Mouse (Mus musculus) neutrophil, adult 5-6 weeks (primary cell): ENCODE measurements around the gene Dkk3. TPM values are rescaled to one million over a fixed set of nuclear protein-coding genes. Genes with fewer than 3 reads are reported as not detected.

ENCODE experiments used
- ATAC-seq: fragments of 151-379, 151-347 bp; 2 replicates; pipeline ENCODE4 v1.8.0; 2017; ENCODE audit warnings: mild to moderate bottlenecking, moderate TSS enrichment; ENCODE audit not compliant: insufficient number of reproducible peaks, poor library complexity, low FRiP score, severe bottlenecking; ENCODE audit errors: extremely low read depth
- total RNA-seq: library from RNA; stranded (forward); fragments of 200-1000 nt; gene quantifications from 2 replicates; pipeline ENCODE4 v1.2.3, GENCODE M21; 2017

The Dkk3 gene
- total RNA-seq, 1 experiment from 2014 or later, result not detected

DNA sequence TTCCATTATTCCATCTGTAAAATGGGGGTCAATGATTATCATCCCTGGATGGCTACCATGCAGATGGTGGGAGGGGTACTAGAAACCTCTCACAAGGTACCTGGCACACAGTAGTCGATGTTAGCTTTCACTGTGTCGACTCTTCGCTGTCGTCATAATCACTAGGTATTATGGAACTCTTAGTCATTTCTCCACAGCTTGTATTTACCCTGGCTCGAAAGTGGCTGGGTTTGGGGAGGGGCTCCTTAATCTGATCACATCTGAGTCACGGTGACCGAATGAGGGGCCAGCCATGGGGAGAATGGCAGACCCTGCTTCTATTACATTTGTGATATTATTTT, 20.7 kb downstream of the Dkk3 start:
- ATAC-seq, result no peak

DNA sequence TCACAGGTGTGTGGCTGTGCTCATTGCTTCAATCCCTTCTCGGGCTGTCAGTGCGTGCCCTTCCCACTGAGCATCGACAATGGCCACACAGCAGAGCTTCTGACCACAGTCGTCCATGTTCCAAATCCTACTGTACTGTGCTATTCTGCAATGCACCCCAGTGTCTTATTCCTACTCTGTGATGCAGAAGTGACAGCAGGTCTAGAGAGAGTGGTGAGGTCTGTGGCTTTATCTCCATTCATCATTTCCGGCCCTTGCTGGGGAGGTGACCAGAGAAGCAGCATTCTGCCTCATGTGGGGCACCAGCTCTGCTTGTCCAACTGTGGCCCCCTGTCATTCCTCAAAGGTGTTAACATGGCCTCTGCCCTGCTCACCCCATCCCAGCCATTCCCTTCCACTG, 22.3 kb downstream of the Dkk3 start:
- ATAC-seq, result no peak

DNA sequence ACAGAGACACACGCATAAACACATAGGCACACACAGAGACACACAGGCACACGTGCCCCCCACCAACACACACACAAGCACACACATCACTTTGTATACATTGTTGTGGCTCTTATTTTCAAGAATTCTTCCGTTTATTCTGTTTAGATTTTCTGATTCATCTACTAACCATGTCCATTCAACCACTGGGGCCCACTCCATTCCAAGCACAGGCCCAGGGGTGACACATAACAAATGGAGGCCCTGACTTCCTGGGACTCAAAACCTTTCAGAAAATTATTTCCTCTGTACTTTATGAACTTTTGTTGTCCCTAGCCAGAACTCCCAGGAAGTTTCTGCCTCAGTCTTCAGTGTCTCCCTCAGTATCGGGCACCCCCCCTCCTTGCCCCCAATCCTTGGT, 23.7 kb downstream of the Dkk3 start:
- no peak for ATAC-seq

DNA sequence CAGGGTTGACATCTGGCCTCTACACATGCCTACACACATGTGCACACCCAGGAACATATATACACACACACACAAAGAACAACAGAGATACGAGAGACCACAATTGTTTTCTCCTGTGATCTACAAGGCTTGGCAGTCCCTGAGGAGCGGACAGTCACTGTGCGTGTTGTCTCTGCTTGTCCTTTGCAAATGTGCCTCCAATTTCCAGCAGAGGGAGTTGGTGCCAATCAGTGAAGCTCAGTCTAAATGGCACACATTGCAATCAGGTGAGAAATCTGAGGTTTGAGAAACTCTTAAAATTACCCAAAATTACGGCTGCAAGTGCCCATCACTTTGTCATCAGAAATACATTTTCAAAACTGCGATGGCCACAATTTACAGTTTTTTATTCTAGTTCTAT, 25.6 kb downstream of the Dkk3 start:
- no peak for ATAC-seq

DNA sequence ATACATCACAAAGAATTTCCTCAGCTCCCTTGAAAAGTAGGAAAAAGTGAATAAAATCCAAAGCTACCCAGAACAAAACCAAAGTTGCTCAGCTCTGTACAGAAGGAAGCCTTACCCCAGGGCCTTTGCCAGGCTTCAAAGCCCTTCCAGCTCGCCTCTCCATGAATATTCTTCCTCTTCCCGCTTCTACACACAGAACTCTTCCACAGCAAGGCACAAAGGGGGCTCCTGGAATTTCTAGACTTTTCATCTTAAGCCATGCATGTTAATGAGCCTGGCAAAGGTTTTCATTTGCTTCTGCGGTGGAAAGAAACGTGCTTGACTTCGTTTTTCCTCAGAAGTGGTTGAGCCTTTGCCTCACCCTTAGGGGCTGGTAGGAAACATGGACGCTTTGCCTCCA, 26.9 kb downstream of the Dkk3 start:
- no peak for ATAC-seq

DNA sequence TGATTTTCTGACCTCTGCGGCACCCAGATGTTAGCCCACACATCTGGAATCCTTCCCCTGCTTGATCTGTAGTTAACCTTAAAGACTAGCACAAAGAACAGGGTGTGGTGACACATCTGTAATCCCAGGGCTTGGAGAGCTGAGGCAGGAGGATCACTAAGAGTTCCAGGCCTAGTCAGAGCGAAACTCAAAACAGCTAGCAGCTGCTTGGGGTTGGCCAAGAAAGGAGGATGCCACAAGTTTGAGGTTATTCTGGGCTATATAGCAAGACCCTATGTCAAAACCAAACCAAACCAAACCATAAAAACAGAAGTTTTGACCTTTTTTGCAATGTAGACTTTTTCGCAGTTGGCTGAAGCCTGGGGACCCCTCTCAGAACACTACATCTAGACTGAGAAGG, 28.2 kb downstream of the Dkk3 start:
- ATAC-seq, result no peak

DNA sequence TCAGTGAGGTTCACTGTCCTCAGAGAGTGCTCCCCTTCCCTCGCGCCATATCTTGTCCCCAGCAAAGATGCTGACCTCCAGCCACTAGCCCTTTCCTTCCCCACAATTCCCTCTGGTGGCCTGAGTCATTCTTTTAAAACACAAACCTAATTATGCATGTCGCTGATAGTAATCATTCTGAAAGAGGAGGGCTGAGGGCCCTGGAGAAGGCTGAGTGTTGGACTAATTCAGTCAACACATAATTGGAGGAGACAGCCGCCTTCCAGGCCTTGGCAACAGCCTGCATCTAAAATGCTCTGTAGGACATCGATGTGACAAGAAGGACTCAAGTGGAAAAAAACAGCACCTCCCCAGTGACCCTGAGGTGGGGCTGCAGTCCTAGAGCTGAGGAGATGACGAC, 29.0 kb downstream of the Dkk3 start:
- no peak for ATAC-seq

DNA sequence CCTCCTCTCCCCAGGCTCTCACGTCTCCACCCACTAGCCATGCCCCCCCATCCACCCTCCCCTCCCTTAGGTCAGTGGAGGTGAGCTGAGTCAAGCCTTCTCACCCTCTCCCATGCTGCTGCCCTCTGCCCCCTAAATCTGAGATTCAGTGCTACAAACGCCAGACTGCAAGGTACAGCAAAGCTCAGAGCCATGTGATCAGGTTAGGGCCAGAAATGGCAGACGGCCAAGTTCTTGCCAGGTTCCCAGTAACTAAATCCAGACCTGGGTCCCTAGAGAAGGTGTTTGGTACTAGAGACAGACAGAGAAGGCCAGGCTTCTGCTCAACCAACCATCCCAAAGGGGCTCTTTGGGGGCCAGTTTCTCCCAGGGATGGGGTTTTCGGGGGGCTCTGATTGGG, 30.0 kb downstream of the Dkk3 start:
- no peak for ATAC-seq

DNA sequence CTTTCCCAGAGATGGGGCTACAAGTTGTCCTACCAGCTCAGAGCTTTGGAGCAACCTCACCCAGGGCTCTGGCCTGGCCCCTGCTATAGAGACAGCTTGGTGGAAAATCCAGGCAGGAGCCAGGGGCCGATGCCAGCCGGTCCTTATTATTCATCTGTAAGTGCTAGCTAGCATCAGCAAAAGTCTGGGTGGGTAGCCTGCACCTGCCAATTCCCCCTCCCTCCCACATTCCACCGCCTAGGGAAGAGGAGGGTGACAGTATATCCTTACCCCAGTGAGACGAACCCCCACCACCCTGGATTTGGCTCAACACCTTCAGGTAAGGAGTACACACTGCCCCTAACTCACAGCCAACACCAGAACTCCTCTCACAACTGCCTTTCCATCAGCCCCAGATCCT, 30.9 kb downstream of the Dkk3 start:
- no peak for ATAC-seq

DNA sequence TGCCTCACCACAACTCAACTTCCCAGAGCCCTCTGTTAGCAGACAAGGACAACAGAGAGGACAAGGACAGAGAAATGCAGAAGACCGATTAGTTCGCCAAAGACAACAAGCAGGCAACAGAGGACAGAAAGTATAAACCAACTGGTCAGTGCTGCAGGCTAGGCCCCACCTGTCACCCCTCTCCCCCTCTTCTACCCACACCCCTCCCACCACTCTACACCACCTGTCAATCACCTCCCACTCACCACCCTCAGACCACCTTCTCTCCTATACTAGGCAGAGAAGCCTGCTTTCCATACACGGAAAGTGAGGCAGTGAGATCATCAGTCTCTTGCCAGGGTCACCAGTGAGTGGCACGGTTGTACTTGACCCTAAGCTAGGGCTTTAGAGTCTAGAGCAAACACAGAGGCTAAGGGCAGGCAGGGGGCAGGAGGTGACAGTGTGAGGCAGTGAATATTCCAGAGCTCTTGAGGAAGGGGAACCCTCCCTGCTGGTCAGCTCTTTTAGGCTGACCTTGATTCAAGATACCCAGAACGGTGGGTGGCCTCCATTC, 31.7 kb downstream of the Dkk3 start:
- no peak for ATAC-seq

DNA sequence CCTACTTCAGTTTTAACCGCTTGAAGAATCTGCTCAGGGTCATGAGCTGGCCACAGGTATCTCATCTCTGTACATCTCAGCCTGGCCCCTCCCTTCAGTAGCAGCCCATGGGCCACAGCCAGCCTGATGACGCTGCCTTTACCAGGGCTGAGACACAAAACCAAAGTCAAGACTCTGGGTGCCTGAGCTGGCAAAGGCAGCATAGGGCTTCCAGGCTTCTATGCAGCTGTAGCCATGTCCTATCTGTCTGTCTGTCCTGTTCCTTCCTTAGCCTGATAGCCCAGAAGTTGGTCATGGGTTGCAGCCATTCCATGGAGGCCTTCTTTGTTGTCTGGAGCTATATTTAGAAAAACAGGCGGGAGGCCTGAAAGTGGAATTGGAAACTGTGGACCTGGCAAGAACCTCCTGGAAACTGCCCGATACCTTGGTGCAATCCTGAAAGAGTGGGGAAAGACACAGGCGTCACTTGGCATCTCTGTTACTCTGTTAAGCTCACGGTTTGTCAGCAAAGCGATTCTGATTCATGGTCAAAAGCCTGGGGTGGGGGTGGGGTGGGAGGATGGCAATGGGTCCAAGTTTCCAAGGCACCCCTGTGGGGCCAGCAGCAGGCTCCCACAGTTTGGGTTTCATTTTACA, 33.1 kb downstream of the Dkk3 start:
- ATAC-seq, result no peak

DNA sequence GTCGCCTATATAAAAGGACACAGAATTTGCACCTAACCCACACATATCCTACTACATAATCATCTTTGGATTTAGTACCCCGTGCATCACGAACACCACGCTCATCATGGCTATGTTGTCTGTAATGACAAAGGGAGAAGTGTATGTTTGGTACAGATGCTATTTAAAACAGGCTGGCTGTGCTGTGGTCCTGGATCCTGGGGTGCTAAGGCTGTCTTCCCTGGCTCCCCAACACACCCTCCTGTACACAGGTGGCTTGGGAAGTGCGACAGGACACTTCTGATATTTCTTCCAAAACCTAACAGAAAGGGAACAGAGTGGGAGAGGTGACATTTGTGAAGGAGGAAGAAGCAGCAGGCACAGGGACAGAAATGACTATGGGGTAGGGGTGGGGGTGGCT, 35.2 kb downstream of the Dkk3 start:
- no peak for ATAC-seq

DNA sequence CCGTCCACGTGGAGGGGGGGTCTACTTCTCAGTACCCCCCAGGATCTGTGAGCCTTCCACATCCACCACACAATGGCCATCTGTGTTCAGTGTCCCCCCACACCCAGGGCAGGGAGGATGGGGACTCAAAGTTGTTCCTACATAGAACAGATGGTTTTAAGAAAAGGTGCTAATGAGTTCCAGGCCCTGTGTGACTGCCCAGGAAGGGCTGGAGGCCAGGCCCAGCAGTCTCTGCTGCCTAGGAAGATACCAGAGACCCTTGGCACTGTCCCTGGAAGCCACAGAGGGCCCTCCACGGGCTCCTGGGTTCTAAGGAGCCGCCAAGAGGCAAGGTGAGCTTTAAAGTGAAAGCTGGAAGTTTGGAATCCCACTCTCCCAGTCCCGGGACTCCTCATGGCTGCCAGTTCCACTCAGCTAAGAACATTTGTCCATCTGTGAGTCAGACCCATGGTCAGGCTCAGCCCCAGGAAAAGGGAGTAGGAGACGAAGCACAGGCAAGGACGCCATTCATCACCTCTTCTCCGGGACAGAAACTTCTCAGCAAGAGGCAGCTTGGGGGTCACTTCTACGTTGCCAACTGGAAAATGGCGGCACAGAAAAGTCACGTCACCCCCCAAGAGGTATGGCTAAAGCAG, 36.9 kb downstream of the Dkk3 start:
- no peak for ATAC-seq

DNA sequence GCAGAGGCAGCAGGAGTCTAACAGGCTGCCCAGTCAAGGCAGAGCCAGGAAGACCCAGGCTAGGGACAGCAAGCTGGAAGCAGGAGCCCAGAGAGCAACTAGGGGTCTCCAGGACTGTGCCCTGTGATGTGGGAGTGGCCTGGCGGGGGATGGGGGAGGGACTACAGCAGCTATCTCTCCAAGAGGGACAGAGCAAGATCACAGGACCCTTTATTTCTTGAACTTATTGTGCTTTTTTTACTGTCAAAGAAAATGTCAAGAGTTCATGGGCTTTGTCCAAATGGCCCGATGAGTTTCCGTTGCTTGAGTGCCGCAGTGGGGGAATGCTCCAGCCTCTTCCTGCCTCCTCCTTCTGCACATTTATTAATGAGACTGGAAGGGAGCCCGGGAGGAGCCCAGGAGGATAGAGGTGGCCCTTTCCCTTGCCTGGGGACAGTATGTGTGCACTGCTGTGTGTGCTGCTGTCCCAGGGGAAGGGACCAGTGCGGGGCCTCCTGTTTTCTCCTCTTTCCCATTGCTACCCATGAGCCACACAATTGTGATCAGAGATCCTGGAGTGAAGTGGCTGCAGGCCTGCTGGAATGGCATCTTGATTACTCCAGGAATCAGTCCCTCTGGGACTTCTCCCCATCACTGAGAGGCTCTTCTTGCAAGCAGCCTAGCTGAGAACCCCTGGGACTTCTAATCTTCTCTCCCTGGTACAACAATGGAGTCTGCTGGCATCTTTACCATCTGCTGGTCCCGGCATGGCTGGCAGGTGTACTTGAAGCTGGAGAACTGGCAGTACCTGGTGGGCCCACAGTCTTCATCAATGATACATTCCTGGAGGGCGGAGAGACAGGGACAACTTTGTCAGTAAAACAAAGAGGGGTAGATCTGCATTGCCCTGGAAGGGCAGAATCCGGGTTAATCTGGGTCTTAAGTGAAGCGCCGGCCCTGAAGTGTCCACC, 37.7 kb downstream of the Dkk3 start:
- ATAC-seq, result no peak

DNA sequence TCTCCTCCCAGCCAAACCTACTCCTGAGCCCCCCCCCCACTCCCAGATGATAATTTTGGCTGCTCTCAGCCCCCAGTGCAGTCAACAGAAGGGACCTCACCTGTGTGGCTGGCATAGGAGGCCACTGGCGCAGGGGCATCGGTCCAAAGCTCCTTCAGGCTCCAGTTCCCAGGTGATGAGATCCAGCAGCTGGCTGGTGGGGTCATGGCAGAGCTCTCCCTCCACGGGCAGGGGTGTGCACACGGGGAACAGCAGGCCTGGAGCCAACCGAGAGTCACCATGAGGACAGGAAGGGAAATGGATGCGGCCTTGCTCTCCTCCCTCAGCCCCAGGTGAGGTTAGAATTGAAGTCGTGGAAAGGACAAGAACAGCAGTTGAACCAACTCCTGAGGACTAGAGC, 39.6 kb downstream of the Dkk3 start:
- ATAC-seq, result no peak

DNA sequence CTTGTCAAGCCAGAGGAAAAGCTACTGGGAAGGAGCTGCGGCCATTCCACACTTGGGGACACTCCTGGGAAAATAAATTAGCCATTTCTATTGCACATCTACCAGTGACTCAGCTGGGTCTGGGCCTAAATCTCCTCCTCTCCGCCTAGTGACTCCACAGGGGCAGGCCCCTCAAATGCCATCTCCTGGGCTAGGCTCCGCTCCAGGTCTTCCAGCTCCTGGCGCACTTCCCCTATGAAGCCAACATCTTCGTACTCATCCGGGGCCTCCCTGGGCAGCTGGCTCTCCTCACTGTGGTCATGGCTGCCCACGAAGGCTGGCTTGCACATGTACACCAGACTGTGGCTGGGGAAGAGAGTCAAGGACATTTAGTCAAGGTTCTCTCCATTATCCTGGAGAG, 40.8 kb downstream of the Dkk3 start:
- no peak for ATAC-seq

DNA sequence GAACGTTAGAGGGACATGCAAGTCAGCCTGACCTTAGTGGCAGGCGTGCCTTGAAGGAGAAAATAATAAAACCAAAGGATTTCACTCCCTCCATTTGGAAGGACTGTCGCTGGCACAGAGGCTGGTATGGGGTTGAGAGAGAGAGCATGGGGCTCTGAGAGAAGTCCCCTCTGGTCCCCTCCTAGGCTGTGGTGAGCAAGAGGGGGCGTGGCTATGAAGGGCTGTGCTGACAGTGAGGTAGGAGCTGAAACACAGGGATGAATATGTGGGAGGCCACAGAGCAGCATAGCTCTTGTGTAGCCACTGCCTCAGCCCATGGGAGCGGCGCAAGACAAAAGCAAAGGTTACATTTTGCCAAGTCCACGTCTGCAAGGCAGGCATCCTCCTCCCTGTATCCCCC, 41.4 kb downstream of the Dkk3 start:
- ATAC-seq, result no peak

DNA sequence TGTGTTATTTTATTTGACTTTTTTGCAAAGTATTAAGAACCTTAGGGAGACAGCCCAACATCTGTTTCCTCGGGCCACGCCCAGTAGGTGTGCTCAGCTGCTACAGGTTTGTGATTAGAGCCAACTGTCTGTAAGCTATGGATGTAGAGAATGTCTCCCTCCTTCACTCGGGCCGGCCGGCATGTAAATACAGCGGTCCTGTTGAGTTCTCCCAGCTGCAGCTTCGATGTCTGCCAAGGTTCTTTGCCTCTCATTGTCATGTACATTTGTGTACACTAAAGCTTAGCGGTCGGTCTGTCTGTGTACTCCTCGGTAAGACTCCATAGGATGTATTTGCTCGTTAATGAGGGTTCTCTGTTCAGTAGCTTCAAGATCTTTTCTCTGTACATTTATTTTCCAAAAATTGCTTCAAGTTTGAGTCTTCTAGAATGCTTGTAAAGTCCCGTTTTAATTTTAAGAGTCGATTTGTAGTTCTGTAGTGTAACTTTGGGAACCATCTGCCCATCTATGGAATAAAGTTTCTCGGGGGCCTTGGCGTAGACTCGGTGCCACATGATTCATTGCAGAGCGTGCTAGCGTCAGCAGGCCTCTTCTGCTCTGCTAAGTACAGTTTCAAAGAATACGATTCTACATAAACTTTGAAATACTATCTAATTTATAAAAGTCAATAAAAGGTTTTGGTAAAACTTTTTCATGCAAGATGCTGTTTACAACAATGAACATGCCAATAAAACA, 48.1 kb downstream of the Dkk3 start:
- ATAC-seq, result no peak

DNA sequence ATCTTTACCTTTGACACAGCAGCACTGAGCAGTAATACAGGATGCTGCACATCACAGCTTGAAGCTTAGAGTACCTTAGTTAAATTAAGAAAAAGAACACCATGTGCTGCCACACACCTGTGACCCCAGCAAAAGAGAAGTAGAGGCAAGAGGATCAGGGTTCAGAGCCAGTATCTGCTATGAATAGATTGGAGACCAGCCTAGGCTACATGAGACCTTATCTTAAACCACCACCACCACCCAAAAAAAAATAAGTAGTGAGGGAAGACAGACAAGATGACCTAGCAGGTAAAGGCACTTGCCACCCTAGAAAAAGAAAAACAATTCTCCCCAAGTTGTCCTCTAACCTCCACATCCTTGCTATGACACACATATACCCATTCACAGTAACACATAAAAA, 50.1 kb downstream of the Dkk3 start:
- no peak for ATAC-seq
